Mouse (Mus musculus) neural tube, embryonic 14.5 days (tissue): ENCODE results near the gene Rpl28. TPM values are rescaled to one million over a fixed set of nuclear protein-coding genes. Genes with fewer than 3 reads are reported as not detected.
A peak's percentile ranks its signal among the peaks of the same experiment; 100 is the strongest.
"Not testable (repeated sequence)": the region's sequence is repeated elsewhere in the genome, so short reads cannot be mapped to it uniquely, and the experiment has no call there.

Experiments used
- ATAC-seq: fragments of 200-750 bp; cut with Nextera tagmentation; 2 replicates; pipeline ENCODE4 v1.8.0; 2017; ENCODE audit warnings: low read depth, mild to moderate bottlenecking, moderate TSS enrichment, moderate library complexity
- H3K27ac ChIP-seq: fragments of 300-500 bp; sonication (generic); 2 replicates; pipeline ENCODE4 v1.5.1; 2014; ENCODE audit warnings: low read depth, mild to moderate bottlenecking, control low read depth, low read length, moderate library complexity, mixed read lengths
- H3K27me3 ChIP-seq: fragments of 300-500 bp; sonication (generic); 2 replicates; pipeline ENCODE4 v1.6.1; 2014; ENCODE audit warnings: low read length; ENCODE audit not compliant: control insufficient read depth, insufficient read depth
- H3K36me3 ChIP-seq: fragments of 300-500 bp; sonication (generic); 2 replicates; pipeline ENCODE4 v1.6.1; 2014; ENCODE audit warnings: low read length, mixed read lengths; ENCODE audit not compliant: control insufficient read depth, insufficient read depth
- H3K4me1 ChIP-seq: fragments of 300-500 bp; sonication (generic); 2 replicates; pipeline ENCODE4 v1.6.1; 2014; ENCODE audit warnings: low read length; ENCODE audit not compliant: control insufficient read depth, insufficient read depth
- H3K4me2 ChIP-seq: fragments of 300-500 bp; sonication (generic); 2 replicates; pipeline ENCODE4 v1.6.1; 2014; ENCODE audit warnings: mild to moderate bottlenecking, low read depth, low read length, control low read depth
- H3K4me3 ChIP-seq: fragments of 300-500 bp; sonication (generic); 2 replicates; pipeline ENCODE4 v1.5.1; 2014; ENCODE audit warnings: low read depth, low read length, control low read depth, mixed read lengths
- H3K9ac ChIP-seq: fragments of 300-500 bp; sonication (generic); replicated peaks from 2 replicates; pipeline ENCODE4 v1.6.1; 2014; ENCODE audit warnings: low read depth, mild to moderate bottlenecking, control low read depth, low read length, mixed read lengths
- H3K9me3 ChIP-seq: fragments of 300-500 bp; sonication (generic); 2 replicates; pipeline ENCODE4 v1.6.1; 2016; ENCODE audit warnings: low read length; ENCODE audit not compliant: control insufficient read depth
- WGBS: fragments of 180-500 bp; shearing (Covaris S2); extraction: QIAGEN DNeasy Blood & Tissue Kit; methylation state at CpG from one replicate; pipeline ENCODE4 v1.1.7; 2014; 5-methylcytosine and 5-hydroxymethylcytosine counted together
- polyA plus RNA-seq: library from polyadenylated mRNA; unstranded; fragments of >200 nt; fragmentation: Nextera tagmentation; extraction: Ambion mirVana; gene quantifications from 2 replicates; pipeline ENCODE4 v1.2.1, GENCODE M21; 2014

The Rpl28 gene
- polyA plus RNA-seq, 1 experiment from 2014 or later: 173 TPM

DNA sequence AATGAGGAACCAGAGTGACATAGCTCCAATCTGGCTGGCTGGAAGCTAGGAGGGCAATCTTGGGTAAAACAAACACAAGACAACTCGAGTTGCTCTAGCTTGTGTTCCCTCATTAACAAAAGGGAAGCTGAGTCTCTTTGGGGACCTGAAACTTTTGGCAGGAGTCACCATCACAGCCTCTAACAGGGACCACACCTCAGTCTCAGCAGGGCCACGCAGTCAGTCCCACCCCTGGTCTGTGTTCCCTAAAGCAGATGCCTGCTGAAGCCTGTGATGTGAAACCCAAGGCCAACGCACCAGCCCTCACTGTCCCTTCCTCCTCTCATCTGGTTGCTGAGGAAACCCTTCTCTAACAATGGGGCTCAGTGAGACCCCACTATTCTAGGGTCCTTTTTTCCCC is 10.5 kb upstream of the Rpl28 start:
- 47% methylated on average over 3 of the region's 3 CpGs for WGBS

GRCm38 (mm10) chr7:4782759-4783158 is 9.9 kb upstream of the Rpl28 start, which contains the start of the genes Il11 and Tmem190:
Il11 (minus strand) TSS chr7:4782859.
Tmem190 (plus strand) TSS chr7:4782937.
- Histone ChIP-seq H3K4me2 (no peak within 1 kb of the TSS), H3K27me3 (peaks cover 15% of the 10 kb centered on the region), H3K4me1 (no peaks in the 10 kb centered on the region), H3K36me3 (no peaks in the 10 kb centered on the region), H3K9ac (no peak within 1 kb of the TSS), H3K27ac (no peak within 1 kb of the TSS), H3K4me3 (no peak within 1 kb of the TSS), H3K9me3 (no peaks in the 10 kb centered on the region)
- WGBS: 77% methylated on average over 2 of the region's 2 CpGs
- ATAC-seq: no peak

More for the DNA sequence above, 10.5 kb upstream of the Rpl28 start:
- no peak overlapping the region for H3K4me2 ChIP-seq
- no peak overlapping the region for H3K9ac ChIP-seq
- H3K27me3 ChIP-seq: peaks cover 19% of the 10 kb centered on the region
- H3K36me3 ChIP-seq: no peaks in the 10 kb centered on the region
- H3K4me1 ChIP-seq: peaks cover 3% of the 10 kb centered on the region; the same call in 1 of the 2 replicates
- no peak overlapping the region for H3K27ac ChIP-seq
- no peak for ATAC-seq
- no peak overlapping the region for H3K4me3 ChIP-seq
- H3K9me3 ChIP-seq: no peaks in the 10 kb centered on the region

DNA sequence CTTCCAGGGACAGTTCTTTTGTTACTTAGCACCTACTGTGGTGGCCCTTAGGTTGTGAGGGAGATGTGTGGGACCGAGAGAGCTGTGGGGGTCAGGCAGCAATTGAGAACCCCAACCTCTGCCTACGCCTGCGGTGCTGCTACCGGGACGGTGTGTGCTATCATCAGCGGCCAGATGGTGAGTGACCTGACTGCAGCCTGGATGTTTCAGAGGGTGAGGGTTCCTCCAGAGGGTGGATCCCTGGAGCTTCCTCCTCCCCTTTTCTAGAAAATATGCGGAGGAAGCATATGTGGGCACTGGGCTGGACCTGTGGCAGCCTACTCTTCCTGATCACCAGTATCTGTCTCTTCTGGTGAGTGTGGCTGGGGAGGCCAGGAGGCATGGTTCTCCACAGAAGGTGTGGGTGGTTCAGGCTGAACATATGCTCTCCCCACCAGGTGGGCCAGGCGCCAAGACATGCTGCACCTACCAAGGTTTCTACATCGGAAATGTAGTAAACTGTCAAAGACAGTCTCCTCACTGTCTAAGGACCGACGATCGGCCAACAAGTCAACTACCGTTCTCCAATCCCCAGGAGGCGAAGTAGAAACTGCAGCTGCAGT is 8.9 kb upstream of the Rpl28 start:
- 81% methylated on average over 14 of the region's 14 CpGs for WGBS
- ATAC-seq: no peak
- H3K27me3 ChIP-seq: peaks cover 8% of the 10 kb centered on the region
- H3K9ac ChIP-seq: no peak overlapping the region
- H3K27ac ChIP-seq: no peak overlapping the region
- H3K4me3 ChIP-seq: no peak overlapping the region
- H3K4me1 ChIP-seq: no peaks in the 10 kb centered on the region
- no peaks in the 10 kb centered on the region for H3K36me3 ChIP-seq
- H3K9me3 ChIP-seq: no peaks in the 10 kb centered on the region
- no peak overlapping the region for H3K4me2 ChIP-seq

DNA sequence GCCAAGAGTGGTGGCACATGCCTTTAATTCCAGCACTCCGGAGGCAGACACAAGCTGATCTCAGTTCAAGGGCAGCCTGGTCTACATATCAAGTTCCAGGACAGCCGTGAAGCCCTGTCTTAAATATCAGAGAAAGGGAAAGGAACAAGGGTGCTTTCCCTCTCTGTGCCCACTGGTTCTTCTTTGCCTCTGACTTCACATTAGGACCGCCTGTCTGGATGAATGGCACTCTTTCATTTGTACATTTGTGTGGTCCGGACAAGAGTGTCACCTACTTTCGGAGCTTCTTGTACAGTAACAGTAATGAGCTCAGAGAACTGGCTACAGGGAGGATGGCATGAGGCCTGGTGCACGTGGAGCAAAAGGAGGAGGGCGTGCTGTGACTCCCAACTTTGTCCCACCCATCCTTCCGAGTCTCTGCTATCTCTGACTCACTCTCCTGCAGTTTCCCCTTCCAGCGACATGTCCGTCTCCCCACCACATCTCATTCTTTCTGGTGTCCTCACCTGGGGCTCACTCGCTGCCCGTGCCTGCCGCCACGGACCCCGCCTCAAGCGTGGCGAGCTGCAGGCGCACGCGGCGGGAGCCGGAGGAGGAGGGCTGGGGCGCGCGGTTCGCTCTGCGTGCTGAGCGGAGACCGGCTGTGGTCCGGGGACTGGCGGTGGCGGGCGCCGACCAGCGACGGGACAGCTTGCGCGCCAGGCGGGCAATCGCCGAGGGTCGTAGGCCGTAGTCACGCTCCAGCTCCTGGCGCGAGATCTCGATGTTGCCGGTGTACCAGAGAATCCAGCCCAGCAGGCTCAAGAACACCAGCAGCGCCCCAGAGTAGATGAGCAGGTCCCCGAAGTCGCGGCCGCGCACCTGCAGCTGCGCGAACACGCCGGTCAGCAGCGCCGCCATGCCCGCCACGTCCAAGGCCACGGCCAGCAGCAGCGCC is 3.9 kb upstream of the Rpl28 start:
- Histone ChIP-seq H3K4me3 (peak overlapping the region; percentile 54), H3K9me3 (no peaks in the 10 kb centered on the region), H3K9ac (peak overlapping the region; percentile 80), H3K36me3 (no peaks in the 10 kb centered on the region), H3K4me1 (peaks cover 7% of the 10 kb centered on the region), H3K27ac (peak overlapping the region; percentile 55), H3K27me3 (no peaks in the 10 kb centered on the region), H3K4me2 (peak overlapping the region; percentile 84)
- ATAC-seq: peak; percentile 36
- 1% methylated on average over 64 of the region's 64 CpGs for WGBS

- Histone ChIP-seq H3K4me1 (peaks cover 12% of the 10 kb centered on the region), H3K9ac (peak within 1 kb of the TSS; percentile 80), H3K9me3 (no peaks in the 10 kb centered on the region), H3K27me3 (no peaks in the 10 kb centered on the region), H3K4me3 (peak within 1 kb of the TSS; percentile 54), H3K4me2 (peak within 1 kb of the TSS; percentile 84), H3K27ac (peak within 1 kb of the TSS; percentile 55), H3K36me3 (peaks cover 3% of the 10 kb centered on the region; the same call in 1 of the 2 replicates)
- ATAC-seq: 0 out of 2 replicates have a peak, but pooled peaks have one; percentile 10
- 10% methylated on average over 40 of the region's 40 CpGs for WGBS
Observed at GRCm38 (mm10) chr7:4789436-4789935, 3.2 kb upstream of the Rpl28 start, which contains the start of gene Tmem238. Tmem238 (minus strand) TSS chr7:4789656.

- Histone ChIP-seq H3K4me1 (peaks cover 12% of the 10 kb centered on the region), H3K9ac (peak overlapping the region; percentile 89), H3K4me3 (peak overlapping the region; percentile 76), H3K27ac (peak overlapping the region; percentile 87), H3K4me2 (peak overlapping the region; percentile 84), H3K36me3 (peaks cover 25% of the 10 kb centered on the region)
- H3K27me3 ChIP-seq, ATAC-seq, H3K9me3 ChIP-seq: not testable (repeated sequence)
- 1% methylated on average over 30 of the region's 31 CpGs for WGBS
Observed at GRCm38 (mm10) chr7:4793248-4793647, 574 bp downstream of the Rpl28 start.

GRCm38 (mm10) chr7:4793674-4794073 is 1.0 kb downstream of the Rpl28 start:
- Histone ChIP-seq H3K36me3 (peaks cover 25% of the 10 kb centered on the region), H3K27ac (no peak overlapping the region), H3K9me3 (no peaks in the 10 kb centered on the region), H3K4me1 (peaks cover 12% of the 10 kb centered on the region), H3K4me2 (peak overlapping the region; percentile 84), H3K27me3 (no peaks in the 10 kb centered on the region), H3K9ac (peak overlapping the region; percentile 89), H3K4me3 (peak overlapping the region; percentile 76)
- ATAC-seq: no peak
- 48% methylated on average over 4 of the region's 4 CpGs for WGBS

DNA sequence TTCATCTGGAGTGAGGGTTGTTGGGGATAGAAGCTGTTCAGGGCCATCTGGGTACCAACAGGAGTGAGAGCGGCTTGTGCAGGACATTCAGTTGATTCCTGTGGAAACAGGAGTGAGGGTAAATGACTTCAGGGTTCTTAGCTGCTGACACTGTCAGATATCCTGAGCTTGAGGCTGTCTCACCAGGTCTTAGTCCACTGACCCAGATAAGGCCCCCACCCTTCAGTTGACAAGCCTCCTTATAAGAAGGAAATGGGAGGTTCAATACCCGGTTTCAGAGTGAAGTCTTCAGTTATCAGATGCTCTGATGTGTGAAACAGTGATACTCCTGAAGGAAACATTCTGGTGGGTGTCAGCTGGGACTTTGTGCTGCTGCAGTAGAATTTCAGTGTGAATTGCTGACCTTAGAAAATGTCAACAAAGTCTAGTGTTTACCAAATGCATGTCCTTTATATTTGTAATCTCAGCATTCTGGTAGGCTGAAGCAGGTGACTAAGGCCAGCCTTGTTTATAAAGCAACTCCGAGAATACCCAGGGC is 2.0 kb downstream of the Rpl28 start:
- Histone ChIP-seq H3K4me2 (no peak overlapping the region), H3K27ac (no peak overlapping the region), H3K4me3 (no peak overlapping the region), H3K27me3 (no peaks in the 10 kb centered on the region), H3K4me1 (peaks cover 7% of the 10 kb centered on the region), H3K9me3 (no peaks in the 10 kb centered on the region), H3K36me3 (peaks cover 25% of the 10 kb centered on the region), H3K9ac (no peak overlapping the region)
- ATAC-seq: no peak
- 86% methylated on average over 3 of the region's 3 CpGs for WGBS
